Mouse (Mus musculus): Measurements from ENCODE around the gene Tipin. TPM values are rescaled to one million over a fixed set of nuclear protein-coding genes. Genes with fewer than 3 reads are reported as not detected.

Gene Tipin
- 10 to 100 TPM; 12.9 to 13.8 TPM for total RNA-seq (2021)
- long read RNA-seq, experiment 1, partial matches to known transcripts = 1 of 16 reads
- long read RNA-seq, experiment 1, other reads (novel, unspliced or antisense) = 12 of 16 reads
- long read RNA-seq, experiment 2, partial matches to known transcripts = 2 of 17 reads
- long read RNA-seq, experiment 2, other reads (novel, unspliced or antisense) = 10 of 17 reads

- peak; percentile 89 to 93 for DNase-seq (ENCODE audit: low spot score in 2 of 2)
Measured at GRCm38 (mm10) chr9:64281105-64281780, at the start of gene Tipin. Tipin (plus strand) TSS chr9:64281581.

- DNase-seq (ENCODE audit: low spot score in 2 of 2) = no peak
Measured at GRCm38 (mm10) chr9:64231674-64232073, 49.7 kb upstream of the Tipin start.

GRCm38 (mm10) chr9:64232257-64232957 lies 49.0 kb upstream of the Tipin start:
- DNase-seq (ENCODE audit: low spot score in 2 of 2) = peak in 1 of 2 experiments; percentile 19

- DNase-seq (ENCODE audit: low spot score in 2 of 2) = no peak
Measured at GRCm38 (mm10) chr9:64233656-64234055, 47.7 kb upstream of the Tipin start.

- DNase-seq (ENCODE audit: low spot score in 2 of 2) = no peak
Measured at GRCm38 (mm10) chr9:64234768-64235435, 46.5 kb upstream of the Tipin start, which contains the start of gene Uchl4. Uchl4 (plus strand) TSS chr9:64235201.

- no peak for DNase-seq (ENCODE audit: low spot score in 2 of 2)
Measured at GRCm38 (mm10) chr9:64236056-64236455, 45.3 kb upstream of the Tipin start.

- DNase-seq (ENCODE audit: low spot score in 2 of 2) = no peak
Measured at GRCm38 (mm10) chr9:64240116-64240515, 41.3 kb upstream of the Tipin start.

GRCm38 (mm10) chr9:64240681-64241080 lies 40.7 kb upstream of the Tipin start:
- no peak for DNase-seq (ENCODE audit: low spot score in 2 of 2)

- DNase-seq (ENCODE audit: low spot score in 2 of 2) = no peak
Measured at GRCm38 (mm10) chr9:64242381-64242831, 39.0 kb upstream of the Tipin start.

GRCm38 (mm10) chr9:64249371-64249770 lies 32.0 kb upstream of the Tipin start:
- DNase-seq (ENCODE audit: low spot score in 2 of 2) = no peak

- DNase-seq (ENCODE audit: low spot score in 2 of 2) = no peak
Measured at GRCm38 (mm10) chr9:64250111-64250730, 31.2 kb upstream of the Tipin start.

- no peak for DNase-seq (ENCODE audit: low spot score in 2 of 2)
Measured at GRCm38 (mm10) chr9:64252591-64253020, 28.8 kb upstream of the Tipin start.

- peak; percentile 100 for DNase-seq (ENCODE audit: low spot score in 2 of 2)
Measured at GRCm38 (mm10) chr9:64253021-64253904, 28.1 kb upstream of the Tipin start, which contains the start of gene Map2k1. Map2k1 (minus strand) TSS chr9:64253631.

GRCm38 (mm10) chr9:64255422-64255821 lies 26.0 kb upstream of the Tipin start:
- no peak for DNase-seq (ENCODE audit: low spot score in 2 of 2)

- no peak for DNase-seq (ENCODE audit: low spot score in 2 of 2)
Measured at GRCm38 (mm10) chr9:64256204-64256603, 25.2 kb upstream of the Tipin start.

- no peak for DNase-seq (ENCODE audit: low spot score in 2 of 2)
Measured at GRCm38 (mm10) chr9:64259906-64260305, 21.5 kb upstream of the Tipin start.

GRCm38 (mm10) chr9:64261023-64261422 lies 20.4 kb upstream of the Tipin start:
- DNase-seq (ENCODE audit: low spot score in 2 of 2) = no peak

GRCm38 (mm10) chr9:64264813-64265212 lies 16.6 kb upstream of the Tipin start:
- peak in 1 of 2 experiments; percentile 40 for DNase-seq (ENCODE audit: low spot score in 2 of 2)

GRCm38 (mm10) chr9:64267231-64267630 lies 14.2 kb upstream of the Tipin start:
- DNase-seq (ENCODE audit: low spot score in 2 of 2) = no peak

- DNase-seq (ENCODE audit: low spot score in 2 of 2) = no peak
Measured at GRCm38 (mm10) chr9:64268196-64268595, 13.2 kb upstream of the Tipin start.
